Mouse (Mus musculus): ENCODE data around the gene Elmo3.
"Not testable (repeated sequence)": the region's sequence is repeated elsewhere in the genome, so short reads cannot be mapped to it uniquely, and the experiment has no call there.

Gene Elmo3

GRCm38 (mm10) chr8:105276292-105277120 is 28.9 kb upstream of the Elmo3 start:
- peak; percentile 54 for DNase-seq

GRCm38 (mm10) chr8:105278911-105279334 is 26.5 kb upstream of the Elmo3 start:
- DNase-seq, result no peak

GRCm38 (mm10) chr8:105280567-105280966 is 24.8 kb upstream of the Elmo3 start:
- no peak for DNase-seq

- DNase-seq, result no peak
Measured at GRCm38 (mm10) chr8:105281821-105282220, 23.6 kb upstream of the Elmo3 start.

- no peak for DNase-seq
Measured at GRCm38 (mm10) chr8:105282239-105282638, 23.2 kb upstream of the Elmo3 start.

GRCm38 (mm10) chr8:105283074-105283473 is 22.3 kb upstream of the Elmo3 start:
- no peak for DNase-seq

- DNase-seq, result no peak
Measured at GRCm38 (mm10) chr8:105285514-105285913, 19.9 kb upstream of the Elmo3 start.

GRCm38 (mm10) chr8:105286907-105287306 is 18.5 kb upstream of the Elmo3 start:
- DNase-seq, result no peak

- no peak for DNase-seq
Measured at GRCm38 (mm10) chr8:105288231-105288630, 17.2 kb upstream of the Elmo3 start.

GRCm38 (mm10) chr8:105288958-105289732 is 16.3 kb upstream of the Elmo3 start:
- peak; percentile 98 for DNase-seq

- peak; percentile 66 for DNase-seq
Measured at GRCm38 (mm10) chr8:105289805-105290460, 15.5 kb upstream of the Elmo3 start, which contains the start of gene 4931428F04Rik. Gene 4931428F04Rik, minus strand, starts transcription at chr8:105289864.

- peak; percentile 89 for DNase-seq
Measured at GRCm38 (mm10) chr8:105290554-105291314, 14.7 kb upstream of the Elmo3 start.

GRCm38 (mm10) chr8:105291364-105291763 is 14.0 kb upstream of the Elmo3 start:
- DNase-seq, result not testable (repeated sequence)

- not testable (repeated sequence) for DNase-seq
Measured at GRCm38 (mm10) chr8:105291802-105292201, 13.6 kb upstream of the Elmo3 start.

- no peak for DNase-seq
Measured at GRCm38 (mm10) chr8:105292471-105292870, 12.9 kb upstream of the Elmo3 start.

GRCm38 (mm10) chr8:105293405-105293804 is 12.0 kb upstream of the Elmo3 start:
- DNase-seq, result no peak

GRCm38 (mm10) chr8:105294776-105295175 is 10.6 kb upstream of the Elmo3 start:
- DNase-seq, result no peak

- DNase-seq, result no peak
Measured at GRCm38 (mm10) chr8:105295256-105295655, 10.1 kb upstream of the Elmo3 start.

- peak; percentile 31 for DNase-seq
Measured at GRCm38 (mm10) chr8:105295895-105296573, 9.4 kb upstream of the Elmo3 start, which contains the start of gene Exoc3l. Gene Exoc3l, minus strand, starts transcription at chr8:105296101.

GRCm38 (mm10) chr8:105297511-105298192 is 7.7 kb upstream of the Elmo3 start, which contains the start of gene E2f4:
Gene E2f4, plus strand, starts transcription at chr8:105297663.
- peak; percentile 89 for DNase-seq
